Mouse (Mus musculus): ENCODE measurements around the gene Metrnl.

GRCm38 (mm10) chr11:121680750-121681149 is 20.6 kb upstream of the Metrnl start:
- TF ChIP-seq CTCF (IDR thresholded peaks at IDR 0.05; ENCODE audit: low read depth), result peak; percentile 63
- TF ChIP-seq EP300 (IDR thresholded peaks at IDR 0.05; ENCODE audit: low read depth), result no peak

Measured in liver, postnatal 0 days (tissue).